Mouse (Mus musculus) kidney, postnatal 25 days (tissue): ENCODE data around the gene Efcab2.

ENCODE experiments used
- DNase-seq, 2 experiments: peaks; one replicate each; pipeline ENCODE4 v3.0.0; 2021; ENCODE audit warnings: mixed read lengths in 2 of 2

Gene Efcab2

DNA sequence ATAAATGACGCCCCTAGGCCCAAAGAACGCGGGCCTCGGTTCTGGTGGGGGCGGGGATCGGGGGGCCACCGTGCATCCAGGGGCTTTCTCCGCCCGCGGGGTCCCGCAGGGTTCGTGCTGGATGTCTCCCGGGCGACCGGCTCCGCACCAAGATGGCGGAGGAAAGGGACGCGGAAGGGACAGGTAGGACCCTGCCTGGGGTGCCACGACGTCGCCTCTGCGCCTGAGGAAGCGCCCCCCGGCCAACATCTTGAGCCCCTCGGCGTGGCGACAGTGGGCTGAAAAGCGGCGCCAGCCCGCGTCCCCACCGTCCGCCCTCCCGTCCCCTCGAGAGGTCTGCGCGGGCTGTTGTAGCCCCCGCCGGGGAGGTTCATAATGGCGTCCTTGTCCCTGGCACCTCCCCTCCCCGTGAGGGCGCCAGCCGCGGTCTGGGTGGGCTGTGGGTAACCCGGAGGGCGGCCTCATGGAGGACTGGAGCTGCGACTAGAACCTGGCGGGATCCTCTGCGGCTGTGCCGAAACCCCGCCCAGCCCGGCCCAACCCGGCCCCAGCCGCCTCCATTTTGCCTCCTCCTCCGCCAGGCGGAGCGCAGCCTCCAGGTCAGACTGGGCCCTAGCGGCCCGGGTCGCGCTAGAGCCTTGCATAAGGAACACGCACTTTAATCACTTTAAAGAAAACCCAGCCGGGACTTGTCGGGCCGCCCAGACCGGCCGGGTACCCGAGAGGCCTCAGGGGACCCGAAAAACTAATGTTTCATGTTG, at the start of gene Efcab2:
Gene Efcab2, plus strand, starts transcription at position 135 of the 761 bp plus-strand sequence.
- peak; percentile 92 to 97 for DNase-seq

DNA sequence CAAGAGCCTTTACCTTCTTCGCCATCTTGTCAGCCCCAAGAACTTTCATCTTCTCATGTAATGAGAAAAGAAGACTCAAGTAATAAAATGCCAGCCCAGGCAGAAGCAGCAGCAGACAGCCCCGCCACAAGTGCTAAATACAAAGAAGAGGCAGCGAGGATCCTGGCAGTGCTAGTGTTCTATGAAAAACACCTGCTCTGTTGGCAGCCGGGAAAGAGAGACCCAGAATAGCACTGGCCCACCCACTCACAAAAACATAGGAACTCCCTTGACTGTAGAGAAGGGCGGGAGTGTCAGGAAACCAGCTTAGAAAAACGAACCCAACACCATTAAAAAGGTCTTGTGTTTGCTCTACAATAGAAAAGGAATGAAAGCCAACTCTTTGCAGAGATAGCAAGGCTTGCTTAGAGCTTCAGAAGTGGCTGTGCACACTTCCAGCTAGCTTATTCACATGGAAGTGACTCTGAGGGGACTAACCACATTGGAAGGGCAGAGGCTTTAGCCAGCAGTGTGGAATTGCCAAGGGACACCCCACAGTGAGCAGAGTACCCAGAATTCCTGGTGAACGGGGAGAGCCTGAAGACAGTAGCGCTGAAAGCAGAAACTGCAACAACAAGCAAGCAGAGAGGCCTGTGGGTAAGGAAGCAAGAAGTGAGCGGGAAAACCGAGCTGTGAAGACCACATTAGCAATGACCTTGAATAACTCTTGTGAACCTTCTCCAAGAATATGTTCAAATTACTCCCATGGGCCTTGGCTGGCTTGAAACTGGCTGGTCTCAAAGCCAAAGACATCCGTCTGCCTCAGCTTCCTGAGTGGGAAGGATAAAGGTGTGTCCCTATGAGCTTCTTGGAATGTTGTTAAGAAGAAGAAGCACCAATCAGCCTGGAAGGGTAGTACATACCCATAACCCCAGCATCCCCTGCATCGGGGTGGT, 47.8 kb upstream of the Efcab2 start:
- no peak for DNase-seq

DNA sequence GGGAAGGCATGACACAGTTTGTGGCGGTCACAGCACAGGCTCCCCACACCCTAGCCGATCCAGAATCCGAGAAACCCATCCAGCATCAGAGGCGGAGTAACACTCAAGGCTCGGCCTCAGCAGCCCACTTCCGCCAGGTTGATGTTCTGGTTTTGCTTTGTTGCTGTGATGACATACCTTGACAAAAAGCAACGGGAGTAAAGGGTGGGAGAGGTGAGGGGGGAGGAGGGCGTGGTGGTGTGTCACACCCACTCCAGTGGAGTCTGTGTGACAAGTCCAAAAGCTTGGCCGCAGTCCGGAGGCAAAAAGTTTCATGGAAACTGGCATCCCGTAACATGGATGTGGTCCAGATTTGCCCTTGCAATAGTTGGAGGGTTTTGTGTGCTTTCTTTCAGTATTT, 45.6 kb upstream of the Efcab2 start:
- DNase-seq, result no peak

DNA sequence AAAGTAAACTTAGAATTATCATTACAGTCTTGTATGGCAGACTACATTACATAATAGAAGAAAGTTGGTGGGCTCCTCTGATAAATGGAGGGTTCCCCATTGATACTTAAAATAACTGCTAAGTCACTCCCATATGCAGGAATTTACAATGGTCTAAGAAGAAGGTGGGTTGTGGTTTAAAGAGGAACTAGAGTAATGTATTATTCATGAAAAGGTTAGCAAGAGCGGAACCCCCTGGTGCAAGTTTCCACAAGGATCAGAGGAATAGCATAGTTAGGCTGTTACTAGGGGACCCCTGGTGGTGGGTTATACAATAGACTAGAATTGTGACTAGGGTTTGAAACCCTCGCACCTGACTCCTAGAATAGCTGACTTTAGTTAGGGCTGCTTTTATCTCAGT, 45.2 kb upstream of the Efcab2 start:
- no peak for DNase-seq

DNA sequence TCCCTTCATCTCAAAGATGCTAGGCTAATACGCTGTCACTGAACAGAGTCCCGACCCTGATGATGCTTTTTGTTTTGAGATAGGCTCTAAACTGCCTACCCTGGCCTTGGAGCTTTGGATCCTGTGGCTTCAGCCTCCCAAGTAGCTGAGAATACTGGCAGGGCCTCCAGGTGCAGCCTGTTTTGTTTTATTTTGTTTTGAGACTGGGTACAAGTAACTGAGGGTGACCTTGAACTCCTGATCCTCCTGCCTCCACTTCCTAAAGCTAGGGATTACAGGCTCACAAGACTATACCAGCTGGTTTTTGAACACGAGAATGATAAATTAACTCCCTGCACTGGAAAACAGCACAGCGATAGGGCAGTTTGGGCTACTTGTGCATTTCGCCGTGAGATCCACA, 40.7 kb upstream of the Efcab2 start:
- DNase-seq, result no peak

DNA sequence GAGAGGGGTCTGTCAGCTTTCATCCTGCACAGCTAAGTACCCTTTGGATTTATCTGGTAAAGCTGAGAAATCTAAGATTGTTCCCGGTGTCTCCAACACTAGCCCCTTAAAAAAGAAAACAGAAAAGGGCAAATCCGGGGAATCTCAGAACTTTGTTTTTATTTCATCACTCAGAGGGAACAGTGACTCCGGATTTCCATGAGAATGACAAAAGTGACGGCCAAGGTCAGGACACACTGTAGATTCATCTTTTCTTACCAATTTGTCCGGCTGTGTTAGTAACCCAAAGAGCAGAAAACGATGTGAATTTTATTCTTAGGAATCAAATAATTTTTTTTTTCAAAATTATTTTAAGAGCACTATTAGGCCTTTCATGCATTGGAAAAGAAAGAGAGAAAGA, 37.8 kb upstream of the Efcab2 start:
- no peak for DNase-seq

DNA sequence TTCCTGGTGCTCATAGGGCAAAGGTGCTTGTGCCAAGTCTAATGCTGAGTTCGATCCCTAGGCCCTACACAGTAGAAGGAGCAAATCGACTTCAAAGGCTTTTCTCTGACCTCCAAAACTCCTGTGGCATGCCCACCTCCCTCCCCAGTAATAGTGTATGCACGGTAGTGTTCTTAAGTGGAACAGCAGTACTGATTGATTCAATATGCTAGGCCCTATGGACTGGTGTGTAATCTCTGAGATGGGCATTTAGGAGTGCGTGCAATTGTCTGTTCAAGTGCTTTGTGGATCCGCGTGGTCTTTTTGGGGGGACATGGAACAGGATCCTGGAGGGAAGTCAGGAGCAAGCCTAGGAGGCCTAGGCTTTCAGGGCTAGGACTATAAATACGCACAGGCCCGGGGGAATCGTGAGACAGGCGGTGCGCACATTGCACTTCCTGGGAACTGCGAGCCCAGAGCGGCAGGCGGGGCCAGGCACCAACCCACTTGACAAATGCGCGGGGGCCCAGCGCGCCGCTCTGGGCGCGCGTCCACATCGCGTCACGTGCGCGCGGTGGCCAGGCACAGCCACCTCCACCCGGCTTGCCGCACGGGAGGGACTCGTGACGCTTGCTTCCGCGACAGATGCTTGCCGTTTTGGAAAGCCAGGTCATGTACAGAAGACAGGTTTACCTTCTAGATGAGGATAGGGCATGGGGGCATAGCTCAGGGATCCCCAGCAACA, 37.2 kb upstream of the Efcab2 start:
- peak; percentile 90 to 96 for DNase-seq

DNA sequence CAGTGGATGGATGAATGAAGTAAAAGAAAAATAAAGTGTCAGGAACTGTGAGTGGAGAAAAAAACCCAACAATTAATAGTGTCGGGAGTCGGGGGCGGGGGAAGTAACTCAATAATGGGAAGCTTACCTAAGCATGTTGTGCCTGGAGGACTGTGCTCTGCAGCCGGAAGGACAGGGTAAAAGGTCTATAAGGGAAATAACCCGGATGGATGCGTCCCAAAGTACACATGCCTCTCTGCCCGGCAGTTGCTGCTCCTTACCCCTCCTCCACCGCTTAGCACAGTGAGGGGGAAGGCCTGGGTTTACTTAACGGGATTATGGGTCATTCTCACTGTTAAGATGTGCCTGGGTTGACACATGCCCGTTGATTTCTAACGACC, 36.6 kb upstream of the Efcab2 start:
- DNase-seq, result peak; percentile 65 to 85

DNA sequence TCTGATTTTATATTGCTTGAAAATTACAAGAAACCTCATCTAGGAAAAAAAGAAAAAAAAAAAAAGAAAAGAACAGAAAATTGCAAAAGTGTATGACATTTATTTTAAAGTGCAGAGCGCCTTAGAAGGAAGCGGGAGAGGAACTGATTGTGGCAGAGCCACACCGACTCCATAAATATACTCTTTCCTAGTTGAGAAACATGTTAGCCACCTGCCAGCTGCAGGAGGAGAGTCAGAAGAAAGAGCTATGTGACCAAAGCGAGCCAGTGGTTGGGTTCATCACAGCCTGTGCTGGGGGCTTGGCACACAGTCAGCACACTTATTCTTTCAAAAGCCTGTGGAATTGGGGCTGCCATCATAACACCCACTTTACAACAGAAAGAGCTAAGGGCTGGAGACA, 33.2 kb upstream of the Efcab2 start:
- no peak for DNase-seq

DNA sequence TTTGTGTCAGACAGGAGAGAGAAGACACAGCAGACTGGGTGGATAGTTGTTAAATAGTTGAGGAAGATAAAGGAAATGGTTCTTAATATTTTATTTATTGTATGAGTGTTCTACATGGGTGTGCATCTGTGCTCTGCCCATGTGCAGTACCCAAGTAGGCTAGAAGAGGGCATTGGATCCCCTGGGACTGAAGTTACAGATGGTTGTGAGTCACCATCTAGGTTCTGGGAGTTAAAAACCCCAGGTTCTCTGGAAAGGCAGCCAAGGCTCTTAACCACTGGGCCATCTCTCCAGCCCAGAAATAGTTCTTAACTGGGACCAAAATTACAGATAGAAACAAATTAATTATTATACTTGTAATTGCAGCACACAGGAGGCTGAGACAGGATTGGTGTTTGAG, 30.5 kb upstream of the Efcab2 start:
- DNase-seq, result no peak

DNA sequence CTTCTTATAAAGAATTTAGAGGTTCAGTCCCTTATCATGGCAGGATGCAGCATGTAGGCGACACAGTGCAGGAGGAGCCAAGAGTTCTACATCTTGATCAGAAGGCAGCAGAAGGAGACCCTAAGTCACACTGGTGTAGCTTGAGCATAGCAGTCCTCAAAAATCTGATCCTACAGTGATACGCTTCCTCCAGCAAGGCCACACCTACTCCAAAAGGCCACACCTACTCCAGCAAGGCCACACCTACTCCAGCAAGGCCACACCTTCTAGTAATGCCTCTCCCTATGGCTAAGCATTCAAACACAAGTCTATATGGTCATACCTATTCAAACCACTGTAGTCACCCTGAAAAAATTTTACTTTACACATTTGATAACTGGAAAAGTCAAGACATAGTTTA, 29.8 kb upstream of the Efcab2 start:
- DNase-seq, result no peak

DNA sequence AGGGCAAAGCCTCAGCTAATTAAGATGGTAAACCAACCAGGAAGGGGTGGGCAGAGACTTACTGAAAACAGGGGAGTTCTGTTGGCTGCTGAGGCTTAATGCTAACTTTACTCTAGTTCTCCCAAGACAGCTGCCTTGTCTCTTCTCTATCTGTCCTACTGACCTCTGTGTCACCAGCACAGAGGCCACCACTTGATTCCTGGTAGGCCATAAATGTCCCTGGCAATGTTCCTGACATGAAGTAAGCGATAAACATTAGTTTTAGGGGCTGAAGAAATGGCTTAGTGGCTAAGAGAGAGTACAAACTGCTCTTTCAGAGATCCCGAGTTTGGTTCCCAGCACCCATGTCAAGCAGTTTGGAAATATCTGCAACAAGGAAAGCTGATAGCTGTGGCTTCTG, 29.0 kb upstream of the Efcab2 start:
- peak in 1 of 2 experiments; percentile 35 for DNase-seq

DNA sequence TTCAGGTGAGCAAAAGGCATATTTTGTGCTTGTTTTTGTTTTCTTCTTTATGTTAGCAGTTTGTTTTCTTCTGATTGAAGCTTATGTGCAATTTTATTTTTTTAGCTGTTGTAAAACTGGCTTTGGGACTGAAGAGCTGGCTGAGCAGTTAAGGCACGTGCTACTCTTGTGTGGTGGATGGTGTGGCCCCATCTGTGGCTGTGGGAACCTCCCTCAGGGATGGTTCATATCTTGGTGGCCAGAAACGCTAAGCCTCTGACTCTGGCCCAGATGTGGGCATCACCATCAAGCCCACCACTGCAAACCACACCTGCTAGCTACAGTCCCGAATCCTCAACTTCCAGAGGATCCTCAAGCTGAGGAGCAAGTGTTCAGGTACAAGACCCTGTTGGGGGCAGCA, 27.8 kb upstream of the Efcab2 start:
- DNase-seq, result no peak

DNA sequence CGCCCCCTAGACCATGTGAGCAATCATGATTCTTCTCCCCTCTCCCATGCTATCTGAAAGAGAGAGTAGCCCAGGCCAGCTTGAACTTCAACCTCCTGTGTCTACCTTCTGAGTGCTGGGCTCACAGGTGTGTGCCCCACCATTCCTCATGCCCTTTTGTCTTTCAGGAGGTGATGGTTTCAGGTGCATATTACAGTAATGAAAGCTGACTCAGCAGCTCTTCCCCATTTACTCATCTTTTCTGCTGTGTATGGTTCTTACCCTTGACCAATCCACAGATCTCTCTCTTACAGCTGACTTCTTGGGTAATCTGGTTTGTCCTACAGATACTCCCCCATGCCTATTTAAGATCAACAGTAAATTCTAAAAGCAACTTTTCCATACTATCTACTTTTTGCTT, 26.7 kb upstream of the Efcab2 start:
- DNase-seq, result no peak

DNA sequence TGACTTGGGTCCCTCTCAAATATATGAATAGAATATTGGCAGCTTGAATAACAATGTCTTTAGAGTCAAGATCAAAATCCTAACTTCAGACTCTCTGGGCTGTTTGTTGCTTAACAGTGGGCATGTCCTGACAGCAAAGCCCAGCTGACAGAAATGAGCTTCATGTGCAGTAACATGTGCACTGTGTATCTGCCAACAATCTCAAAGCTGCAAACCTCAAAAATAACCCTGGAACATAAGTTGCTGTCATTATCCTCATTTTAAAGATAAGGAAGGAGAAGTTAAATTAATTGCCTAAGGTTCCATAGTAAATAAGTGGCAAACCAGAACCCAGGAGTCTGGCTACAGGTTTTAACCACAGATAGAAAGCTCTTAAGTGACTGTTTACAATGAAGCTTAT, 23.7 kb upstream of the Efcab2 start:
- no peak for DNase-seq

DNA sequence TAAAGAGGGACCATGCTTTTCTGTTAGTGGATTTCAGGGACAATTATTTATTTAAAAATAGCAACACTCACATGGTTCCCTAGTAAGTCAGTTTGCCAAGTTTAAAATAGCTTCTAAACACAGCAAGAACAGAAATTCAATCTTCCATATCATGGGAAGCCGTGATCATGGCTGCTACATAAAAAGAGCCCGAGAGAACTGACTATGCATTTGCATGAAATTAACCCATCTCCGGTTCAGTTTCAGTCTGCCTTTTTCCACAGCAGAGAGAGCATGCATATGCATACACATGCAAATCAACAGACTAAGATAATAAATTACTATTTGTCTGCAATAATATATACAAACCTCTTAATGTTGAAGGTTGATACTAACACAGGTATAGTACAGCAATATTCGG, 17.1 kb upstream of the Efcab2 start:
- DNase-seq, result no peak

DNA sequence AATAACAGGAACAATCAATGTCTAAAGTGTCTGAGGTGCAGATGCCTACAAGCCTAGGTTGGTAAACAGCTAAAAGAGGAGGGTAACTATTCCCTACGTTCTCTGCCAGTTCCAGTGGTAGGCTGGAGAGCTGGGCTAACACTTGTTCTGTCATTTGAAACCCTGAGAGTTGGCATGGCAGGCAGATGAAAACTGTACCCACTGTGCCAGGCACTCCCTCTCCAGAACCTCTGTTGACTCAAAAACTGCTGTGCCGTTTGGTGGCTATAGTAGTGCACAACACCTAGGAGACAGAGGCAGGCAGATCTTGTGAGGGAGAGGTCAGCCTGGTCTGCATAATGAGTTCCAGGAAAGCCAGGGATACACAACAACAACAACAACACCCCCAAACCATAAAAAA, 16.5 kb upstream of the Efcab2 start:
- DNase-seq, result no peak

DNA sequence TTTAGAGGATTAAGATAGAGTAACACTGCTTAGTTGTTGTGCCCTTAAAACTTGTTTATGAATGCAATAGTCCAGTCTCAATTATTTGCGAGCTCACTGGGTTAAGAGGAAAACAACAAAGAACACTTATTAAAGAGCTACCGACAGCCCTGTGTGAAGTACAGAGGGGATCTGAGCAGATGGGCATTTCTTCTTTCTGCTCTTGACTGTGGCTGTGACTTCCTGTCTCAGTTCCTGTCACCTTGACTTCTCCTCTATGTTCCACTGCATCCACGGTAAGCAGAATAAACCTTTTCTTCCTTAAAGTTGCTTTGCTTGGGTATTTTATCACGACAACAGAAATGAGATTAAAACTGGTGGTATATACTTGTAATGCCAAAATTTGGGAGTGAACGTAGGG, 12.9 kb upstream of the Efcab2 start:
- DNase-seq, result no peak

DNA sequence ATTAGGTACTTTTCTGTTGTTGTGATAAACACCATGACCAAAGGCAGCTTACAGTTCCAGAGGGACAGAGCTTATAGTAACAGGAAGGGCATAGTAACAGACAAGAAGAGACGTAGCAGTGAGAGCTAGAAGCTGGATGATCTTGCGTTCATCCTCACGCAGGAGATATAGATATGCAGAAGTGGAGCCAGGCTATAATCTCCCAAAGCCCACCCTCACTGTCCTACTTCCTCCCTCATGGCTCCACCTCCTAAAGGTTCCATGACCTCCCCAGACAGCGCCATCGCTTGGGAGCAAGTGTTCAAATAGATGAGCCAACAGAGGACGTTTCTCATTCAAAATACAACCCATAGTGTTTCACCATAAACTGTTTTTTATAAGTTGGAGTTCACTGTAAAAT, 10.8 kb upstream of the Efcab2 start:
- DNase-seq, result no peak

DNA sequence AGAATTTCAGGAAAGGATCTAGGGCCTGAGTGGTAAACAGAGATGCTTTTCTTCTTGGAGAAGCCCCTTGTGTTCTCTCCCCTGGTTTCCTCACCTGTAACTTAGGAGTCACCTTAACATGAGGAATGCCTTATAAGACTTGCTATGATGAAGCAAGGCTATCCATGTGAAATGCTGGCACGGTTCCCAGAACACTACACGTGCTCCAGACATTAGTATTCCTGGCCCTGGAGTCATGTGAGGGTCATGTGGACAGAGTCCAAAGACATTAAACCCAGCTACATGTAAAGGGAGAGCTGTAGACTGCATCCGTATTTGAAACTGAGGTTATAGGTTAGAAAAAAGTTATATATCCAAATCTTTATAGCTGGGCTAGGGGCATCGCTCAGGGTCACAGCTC, 9.5 kb upstream of the Efcab2 start:
- peak; percentile 91 to 93 for DNase-seq

DNA sequence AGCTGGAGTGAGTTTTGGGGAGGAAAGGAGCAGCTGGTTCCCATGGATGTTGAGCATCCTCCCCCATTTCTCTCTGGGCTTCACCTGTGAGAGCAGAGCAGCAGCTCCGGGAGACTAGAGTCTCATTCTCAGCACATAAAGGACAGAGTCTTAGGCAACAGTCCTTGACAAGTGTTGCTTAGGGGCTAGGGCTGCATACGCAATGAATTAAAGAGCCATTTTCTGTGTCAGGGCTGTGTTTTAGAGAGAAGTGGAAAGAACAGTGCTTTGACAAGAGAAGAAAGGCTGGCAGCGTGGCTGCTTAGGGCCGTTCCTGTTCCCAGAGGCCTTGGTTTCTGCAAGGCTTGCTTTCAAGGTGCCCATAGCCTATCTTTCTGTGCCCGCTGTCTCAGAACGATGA, 6.0 kb upstream of the Efcab2 start:
- no peak for DNase-seq

DNA sequence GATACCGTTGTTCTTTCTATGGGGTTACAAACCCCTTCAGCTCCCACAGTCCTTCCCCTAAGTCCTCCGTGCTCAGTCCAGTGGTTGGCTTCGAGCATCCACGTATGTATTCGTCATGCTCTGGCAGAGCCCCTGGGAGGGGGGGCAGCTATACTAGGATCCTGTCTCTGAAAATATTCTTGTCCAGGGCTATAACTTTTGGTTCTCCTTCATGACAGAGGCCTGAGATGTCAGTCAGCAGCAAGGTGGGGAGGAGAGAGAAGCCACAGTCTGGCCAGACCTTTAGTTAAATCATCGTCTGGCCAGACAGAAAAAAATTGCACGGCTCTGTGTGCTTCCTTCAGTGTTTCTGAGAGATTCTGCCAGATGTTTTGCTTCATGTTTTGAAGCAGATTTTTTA, 5.2 kb upstream of the Efcab2 start:
- DNase-seq, result no peak

DNA sequence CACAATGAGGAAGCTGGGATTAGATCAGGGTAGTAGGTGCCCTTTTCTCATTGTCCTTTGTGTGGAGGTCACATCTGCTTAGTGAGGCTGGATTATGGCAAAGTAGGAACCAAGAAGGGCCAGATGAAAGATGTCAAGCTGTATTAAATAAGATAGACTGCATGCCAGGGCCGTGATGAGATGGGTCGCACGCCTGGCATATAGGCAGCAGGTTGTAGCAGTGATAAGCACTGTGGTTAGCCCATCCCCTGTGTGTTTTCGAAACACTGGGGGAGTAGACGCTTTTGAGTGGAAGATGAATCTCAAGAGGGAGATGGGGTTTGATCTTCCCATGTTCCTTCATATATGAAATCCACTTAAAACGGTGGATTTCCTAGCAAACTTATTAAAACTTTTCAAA, 3.9 kb upstream of the Efcab2 start:
- DNase-seq, result no peak
